Mouse (Mus musculus) left cerebral cortex, postnatal 4 days (tissue): ENCODE results near the gene Rgs1. TPM values are rescaled to one million over a fixed set of nuclear protein-coding genes. Genes with fewer than 3 reads are reported as not detected.

Experiments used
- DNase-seq: peaks from one replicate; pipeline ENCODE4 v3.0.0-alpha.2; 2022
- intact Hi-C: fragments of 180-260 bp; cut with DNase I; formaldehyde crosslinking; loops from one replicate; pipeline ENCODE4 v1.15.1; 2025
- total RNA-seq, 2 experiments: library from RNA; stranded (reverse); gene quantifications; 2 replicates each; pipeline ENCODE4 v1.2.3; 2021

Rgs1 gene
- total RNA-seq, 2 experiments from 2014 or later = 0.22 TPM; not detected in 1

- intact Hi-C loops = no loop called here
- no peak for DNase-seq
Observed at GRCm38 (mm10) chr1:144200496-144200895, 48.5 kb downstream of the Rgs1 start.

DNA sequence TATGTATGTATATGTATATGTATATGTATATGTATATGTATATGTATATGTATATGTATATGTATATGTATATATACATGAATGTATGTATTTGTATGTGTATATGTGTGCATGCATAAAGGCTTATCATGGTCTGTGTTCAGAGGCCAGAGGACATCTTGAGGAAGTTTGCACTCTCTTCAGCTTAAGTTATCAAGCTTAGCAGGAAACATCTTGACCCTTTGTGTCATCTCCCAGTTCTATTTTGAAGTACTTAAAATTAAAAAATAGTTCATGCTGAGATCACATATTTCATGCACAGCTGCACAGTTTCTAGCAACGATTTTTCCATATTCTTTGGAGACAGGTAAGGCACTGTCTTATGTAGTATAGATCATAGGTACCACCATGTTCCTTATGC lies 49.5 kb downstream of the Rgs1 start:
- no peak for DNase-seq
- intact Hi-C loops = loop anchor here (5.0 kb wide), 1 partner anchor 178 kb away; no protein-coding TSS in a partner anchor

DNA sequence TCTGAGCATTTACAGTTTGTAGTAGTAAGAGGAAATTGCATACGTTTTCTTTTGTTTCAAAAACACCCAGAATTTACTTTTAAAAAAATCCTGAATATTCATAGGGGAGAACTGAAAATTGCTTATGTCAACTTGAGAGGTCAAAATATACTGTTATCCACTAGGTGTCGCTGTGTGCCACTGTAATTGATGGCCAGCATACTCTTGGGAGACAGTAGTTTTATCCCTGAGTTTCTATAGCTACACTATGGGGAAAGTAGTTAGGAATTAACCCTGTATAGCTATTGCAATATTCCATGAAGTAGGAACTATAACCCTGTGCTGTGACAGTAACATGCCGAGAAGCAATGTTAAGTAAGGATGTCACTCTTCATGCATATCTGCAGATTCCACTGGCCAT lies 51.4 kb downstream of the Rgs1 start:
- DNase-seq = peak; percentile 37
- intact Hi-C loops = loop anchor here (5.0 kb wide), 1 partner anchor 180 kb away; no protein-coding TSS in a partner anchor

Other genes starting within 250 kb of the Rgs1 start
- 10 to 100 TPM; 45.0 to 48.4 TPM for gene Rgs2, start 245.1 kb downstream of the Rgs1 start, total RNA-seq
- 1 to 10 TPM; 1.5 to 2.2 TPM for gene Rgs13, start 71.9 kb downstream of the Rgs1 start, total RNA-seq